Mouse (Mus musculus) layer of hippocampus, adult 6 months (tissue): ENCODE data around the gene Padi3. TPM values are rescaled to one million over a fixed set of nuclear protein-coding genes. Genes with fewer than 3 reads are reported as not detected.

Experiments
- long read RNA-seq, 2 experiments: library from polyadenylated mRNA; unstranded; transcript quantifications; one replicate each; pipeline ENCODE4 v2.0.0; 2019 to 2020
- polyA plus RNA-seq: library from polyadenylated mRNA; unstranded; fragments of <200 nt; fragmentation: Nextera tagmentation; gene quantifications from 2 replicates; pipeline ENCODE4 v1.2.3, GENCODE M21; 2021

Gene Padi3
- not detected in 2 replicates for polyA plus RNA-seq
- long read RNA-seq, experiment 1: 0 reads
- long read RNA-seq, experiment 2: 0 reads

DNA sequence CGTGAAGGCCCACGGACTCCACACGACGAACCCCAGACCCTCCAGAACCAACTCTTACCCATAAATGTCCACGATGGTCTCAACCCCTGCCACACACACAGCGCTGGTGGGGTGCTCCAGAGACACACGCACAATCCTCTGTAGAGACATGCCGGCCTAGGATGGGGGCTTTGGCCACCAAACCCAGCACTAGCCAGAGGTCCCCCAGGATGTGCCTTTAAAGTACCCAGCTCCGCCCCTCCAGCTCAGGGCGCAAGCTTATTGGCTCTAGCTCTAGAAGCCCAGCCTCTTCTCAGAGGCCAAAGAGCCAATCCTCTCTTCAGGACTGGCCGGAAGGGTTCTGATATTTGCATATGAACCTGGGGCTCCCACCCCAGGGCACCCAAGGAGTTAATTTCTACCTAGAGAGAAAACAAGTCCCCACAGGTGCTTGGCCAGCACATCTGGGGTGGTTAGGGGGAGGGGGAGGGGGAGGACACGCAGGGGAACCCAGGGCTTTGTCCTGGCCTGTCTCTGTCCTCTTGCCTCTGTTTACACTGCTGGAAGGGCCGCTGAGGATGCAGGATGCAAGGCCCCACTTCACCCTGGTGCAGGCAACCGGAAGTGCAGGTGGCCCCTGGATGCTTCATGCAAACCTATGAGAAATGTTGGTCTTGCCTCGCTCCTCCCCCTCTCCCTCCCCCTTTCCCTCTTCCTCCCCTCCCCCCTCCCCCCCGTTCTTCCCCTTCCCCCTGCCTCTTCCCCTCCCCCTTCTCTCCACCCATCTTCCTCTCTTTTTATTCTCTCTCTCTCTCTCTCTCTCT is at the start of gene Padi3:
TSS of gene Padi3 (minus strand) at position 191 of the 803 bp plus-strand sequence.

DNA sequence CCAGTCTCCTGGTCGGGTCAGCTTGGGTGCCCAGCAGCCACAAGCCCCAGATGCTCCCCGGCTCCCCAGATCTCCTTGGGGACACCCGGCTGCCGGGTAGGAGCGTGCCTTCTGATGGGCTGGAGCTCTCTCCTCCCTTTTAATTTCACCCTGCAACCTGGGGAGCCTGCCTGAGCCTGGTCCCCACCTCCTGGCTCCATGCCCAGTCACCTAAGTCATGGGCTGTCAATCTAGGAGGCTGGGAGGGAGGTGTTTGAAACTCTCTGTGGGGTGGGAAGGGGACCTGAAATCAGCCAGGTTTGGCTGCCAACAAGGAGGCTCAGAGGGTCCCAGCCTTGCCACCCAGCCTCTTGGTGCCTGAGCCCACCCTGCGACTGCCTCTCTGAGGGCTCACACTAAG is 35.2 kb upstream of the Padi3 start, which contains the start of gene Padi1:
TSS of gene Padi1 (minus strand) at position 113 of the 400 bp plus-strand sequence.

DNA sequence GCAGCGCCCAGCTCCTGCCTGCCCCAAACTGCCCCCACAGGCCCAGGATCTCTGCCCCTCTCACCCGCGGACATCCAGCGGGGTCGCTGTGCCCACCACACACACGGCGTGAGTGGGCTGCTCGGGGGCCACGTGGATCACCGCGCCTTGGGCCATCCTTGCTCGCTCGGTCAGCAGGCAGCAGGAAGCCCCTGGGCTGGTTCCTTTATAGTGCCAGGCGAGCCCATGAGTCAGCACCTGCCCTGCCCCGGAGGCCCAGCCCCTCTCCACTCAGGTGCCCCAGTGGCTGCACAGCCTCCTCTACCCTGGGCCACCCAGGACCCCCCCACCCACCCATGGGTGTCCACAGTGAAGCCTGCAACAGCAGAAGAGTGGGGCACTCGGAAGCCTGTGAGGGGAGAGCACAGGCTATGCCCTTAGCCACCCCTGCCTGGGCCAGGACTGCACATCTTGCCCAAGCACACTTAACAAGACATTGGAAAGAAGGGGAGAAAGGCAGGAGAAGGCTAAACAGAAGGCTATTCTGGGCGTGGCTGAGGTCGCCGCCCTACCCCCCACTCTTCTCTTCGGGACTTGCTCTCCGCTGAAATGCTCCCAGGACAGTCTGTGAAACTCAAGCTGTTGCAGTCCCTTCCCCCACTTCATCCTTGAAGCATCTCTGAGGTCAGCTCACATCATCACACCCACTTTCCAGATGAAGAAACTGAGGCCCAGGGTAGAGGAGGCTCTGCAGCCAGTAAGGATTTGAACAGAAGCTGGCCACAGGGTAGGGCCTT is 36.2 kb downstream of the Padi3 start, which contains the start of gene Padi4:
TSS of gene Padi4 (minus strand) at position 212 of the 776 bp plus-strand sequence.

DNA sequence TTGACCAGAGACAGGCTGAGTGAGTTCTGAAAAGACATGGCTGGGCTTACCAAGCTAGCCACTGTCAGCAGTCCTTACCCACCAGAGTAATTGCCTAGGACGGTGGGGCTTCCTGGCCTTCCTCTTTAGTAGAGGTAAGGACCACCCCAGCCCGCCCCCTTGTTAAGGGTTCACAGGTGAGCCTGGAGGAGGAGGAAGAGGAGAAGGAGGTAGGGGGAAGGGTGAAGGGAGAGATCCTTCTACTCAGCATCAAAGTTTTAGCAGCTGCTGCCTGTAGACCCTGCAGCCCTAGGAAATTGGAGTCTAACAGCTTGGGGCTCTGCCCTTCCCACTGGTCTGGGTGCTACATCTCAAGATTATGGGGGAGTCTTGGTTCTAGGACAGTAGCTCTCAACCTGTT is 67.9 kb downstream of the Padi3 start, which contains the start of gene Padi6:
TSS of gene Padi6 (minus strand) at position 101 of the 400 bp plus-strand sequence.

Other genes starting within 250 kb of the Padi3 start
- gene Arhgef10l, start 144.6 kb downstream of the Padi3 start, polyA plus RNA-seq: 7.2 and 8.3 TPM in 2 replicates
- gene Rcc2, start 110.1 kb downstream of the Padi3 start, polyA plus RNA-seq: 15.2 and 16.8 TPM in 2 replicates
- not detected in 2 replicates for gene Padi6, start 68.0 kb downstream of the Padi3 start, polyA plus RNA-seq
- not detected in 2 replicates for gene Padi4, start 36.4 kb downstream of the Padi3 start, polyA plus RNA-seq
- not detected in 2 replicates for gene Padi1, start 35.1 kb upstream of the Padi3 start, polyA plus RNA-seq
- gene Padi2, start 95.7 kb upstream of the Padi3 start, polyA plus RNA-seq: 6.3 and 8.9 TPM in 2 replicates
- 538 and 582 TPM in 2 replicates for gene Sdhb, start 150.6 kb upstream of the Padi3 start, polyA plus RNA-seq
- gene Atp13a2, start 176.2 kb upstream of the Padi3 start, polyA plus RNA-seq: 43.6 and 48.5 TPM in 2 replicates
- gene Mfap2, start 199.8 kb upstream of the Padi3 start, polyA plus RNA-seq: 3.4 and 6.0 TPM in 2 replicates
- 3.1 and 4.1 TPM in 2 replicates for gene Crocc, start 249.9 kb upstream of the Padi3 start, polyA plus RNA-seq